Mouse (Mus musculus) common myeloid progenitor, adult 5-6 weeks (primary cell): ENCODE results near the gene Samd1. TPM values are rescaled to one million over a fixed set of nuclear protein-coding genes. Genes with fewer than 3 reads are reported as not detected.

Experiments
- ATAC-seq: replicated peaks from 2 replicates; pipeline ENCODE4 v1.8.0; 2016; ENCODE audit warnings: low read depth, mild to moderate bottlenecking, moderate TSS enrichment, inconsistent platforms; ENCODE audit not compliant: poor library complexity, severe bottlenecking
- total RNA-seq: library from RNA; stranded (forward); fragments of 200-1000, 187-1606 nt; gene quantifications from 2 replicates; pipeline ENCODE4 v1.2.3, GENCODE M21; 2017

Samd1 gene
- total RNA-seq, 1 experiment from 2014 or later: 42.2 TPM

DNA sequence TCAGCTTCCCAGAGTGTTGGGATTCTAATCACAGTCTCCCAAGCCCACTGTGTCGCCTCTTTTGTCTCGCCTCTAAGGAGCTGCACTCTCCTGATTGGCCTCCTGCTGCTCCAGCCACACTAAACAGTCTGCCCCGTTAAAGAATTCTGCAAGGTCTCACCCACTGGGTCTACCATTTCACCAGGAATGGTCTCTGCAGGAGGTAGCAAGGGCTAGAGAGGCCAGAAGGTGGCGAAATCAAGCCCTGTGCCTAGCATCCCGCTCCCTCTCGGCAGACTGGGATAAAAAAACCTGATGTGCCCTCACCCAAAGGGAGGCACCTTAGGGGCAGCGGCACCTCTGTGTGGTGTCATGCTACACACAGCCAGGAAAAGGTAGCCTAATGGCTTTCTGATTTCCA, 46.6 kb downstream of the Samd1 start:
- ATAC-seq: no peak

DNA sequence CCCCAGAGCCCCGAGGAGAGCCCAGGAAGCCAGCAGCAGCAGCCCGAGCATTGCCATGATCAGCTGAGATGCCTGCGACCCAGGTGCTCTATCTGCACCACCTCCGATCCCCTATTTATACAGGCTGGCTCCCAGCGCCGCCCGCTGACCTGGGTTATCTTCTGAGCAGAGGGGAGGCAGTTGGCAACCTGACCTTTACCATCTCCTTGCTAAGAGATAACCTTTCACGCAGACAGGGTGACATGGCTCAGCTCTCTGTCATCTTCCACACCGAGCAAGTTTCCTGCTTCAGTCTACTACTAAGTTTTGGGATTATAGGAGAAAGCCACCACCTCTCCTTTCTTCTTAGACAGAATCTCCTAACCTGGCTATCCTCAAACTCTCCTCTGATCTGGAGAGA, 47.4 kb downstream of the Samd1 start, which contains the start of gene Rln3:
Gene Rln3, minus strand, starts transcription at position 101 of the 400 bp plus-strand sequence.
- no peak for ATAC-seq

DNA sequence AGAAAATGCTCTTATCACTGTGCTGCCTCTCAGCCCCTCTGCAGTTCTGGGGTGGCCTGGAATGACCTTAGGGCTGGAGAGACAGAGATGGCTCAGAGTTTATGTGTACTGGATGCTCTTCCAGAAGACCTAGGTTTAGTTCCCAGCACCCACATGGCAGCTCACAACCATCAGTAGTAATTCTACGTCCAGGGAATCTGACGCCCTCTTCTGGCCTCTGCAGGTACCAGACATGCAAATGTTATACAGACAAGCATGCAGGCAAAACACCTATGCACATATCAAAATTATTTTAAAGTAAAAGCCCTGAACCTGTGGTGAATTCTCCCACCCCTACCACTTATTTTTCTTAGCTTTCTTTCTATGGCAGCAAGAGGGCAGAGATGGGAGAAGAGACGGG, 49.0 kb downstream of the Samd1 start:
- no peak for ATAC-seq

DNA sequence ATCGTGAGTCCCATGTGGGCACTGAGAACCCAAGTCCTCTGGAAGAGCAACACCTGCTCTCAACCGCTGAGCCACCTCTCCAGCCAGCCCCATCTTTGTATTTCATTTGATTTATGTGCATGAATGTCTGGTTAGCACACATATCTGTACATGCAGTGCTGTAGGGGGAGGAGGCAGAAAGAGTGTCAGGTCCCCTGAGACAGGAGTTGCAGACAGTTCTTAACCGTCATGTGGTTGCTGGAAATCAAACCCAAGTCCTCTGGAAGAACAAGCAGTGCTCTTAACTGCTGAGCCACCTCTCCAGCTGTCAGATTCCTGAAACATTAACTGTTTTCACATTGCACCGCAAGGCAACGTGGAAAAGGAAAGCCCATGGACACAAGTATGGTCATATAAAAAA, 50.7 kb downstream of the Samd1 start:
- ATAC-seq: no peak

Other genes with a start within 250 kb of the Samd1 start
- gene Adgrl1, start 97.6 kb upstream of the Samd1 start, total RNA-seq: 4.0 and 6.1 TPM in 2 replicates
- 0.05 TPM in 1 of 2 replicates, not detected in the other for gene Gm10644, start 42.5 kb upstream of the Samd1 start, total RNA-seq
- gene Asf1b, start 42.2 kb upstream of the Samd1 start, total RNA-seq: 20.7 and 33.8 TPM in 2 replicates
- gene Prkaca, start 24.7 kb upstream of the Samd1 start, total RNA-seq: 26.6 and 28.1 TPM in 2 replicates
- 1.4 TPM in 1 of 2 replicates, not detected in the other for gene 1700067K01Rik, start 3.8 kb downstream of the Samd1 start, total RNA-seq
- not detected in 2 replicates for gene 2210011C24Rik, start 14.5 kb downstream of the Samd1 start, total RNA-seq
- not detected in 2 replicates for gene Palm3, start 23.8 kb downstream of the Samd1 start, total RNA-seq
- gene Il27ra, start 44.9 kb downstream of the Samd1 start, total RNA-seq: 5.5 and 7.5 TPM in 2 replicates
- gene Rln3, start 47.3 kb downstream of the Samd1 start, total RNA-seq: not detected in 2 replicates
- gene Gm10643, start 67.5 kb downstream of the Samd1 start, total RNA-seq: 2.9 and 4.8 TPM in 2 replicates
- 3.1 and 5.3 TPM in 2 replicates for gene Rfx1, start 69.2 kb downstream of the Samd1 start, total RNA-seq
- 10.2 and 18.9 TPM in 2 replicates for gene Dcaf15, start 107.1 kb downstream of the Samd1 start, total RNA-seq
- not detected in 2 replicates for gene Podnl1, start 128.3 kb downstream of the Samd1 start, total RNA-seq
- gene Cc2d1a, start 150.3 kb downstream of the Samd1 start, total RNA-seq: 3.9 and 6.2 TPM in 2 replicates
- gene 4930432K21Rik, start 150.4 kb downstream of the Samd1 start, total RNA-seq: 1.3 and 1.7 TPM in 2 replicates
- not detected in 2 replicates for gene Nanos3, start 187.5 kb downstream of the Samd1 start, total RNA-seq
- 6.9 and 8.2 TPM in 2 replicates for gene Zswim4, start 239.4 kb downstream of the Samd1 start, total RNA-seq